Comparison of ENCODE assay signal across 9 mouse cellular contexts in genomic region chr10:94976329-94976728, GRCm38 (mm10). TPM values are rescaled to one million over a fixed set of nuclear protein-coding genes. Genes with fewer than 3 reads are reported as not detected.
DNase-seq lines count a peak whose midpoint lies in the region; ATAC-seq and TF ChIP-seq lines count a peak whose summit lies in the region.
"Had no signal": no experiment of that assay in that cellular context is flagged by ENCODE, and none has a peak within 500 bp of the region (broad histone marks: within the 10 kb centered on the region; RNA-seq: fewer than 3 reads in every experiment).

No protein-coding gene starts in this region.

- no peak for TF ChIP-seq POLR2A in cortical plate, adult 2 months (IDR thresholded peaks at IDR 0.05; ENCODE audit: extremely low read depth, insufficient read depth, low read length)

- H3K27ac ChIP-seq in forebrain, embryonic 10.5 days: no peak overlapping the region
- no peak overlapping the region for H3K27ac ChIP-seq in forebrain, embryonic 13.5 days
- H3K27ac ChIP-seq in lung, embryonic 14.5 days (ENCODE audit: low read depth): no peak overlapping the region
- no peak overlapping the region for H3K27ac ChIP-seq in cortical plate, adult 2 months (ENCODE audit: insufficient read depth, low read length)
- no peak overlapping the region for H3K27ac ChIP-seq in stomach, postnatal 0 days (replicated peaks)
- H3K27ac ChIP-seq: liver, embryonic 13.5 days had no signal

- peaks cover 36% of the 10 kb centered on the region for H3K4me1 ChIP-seq in forebrain, embryonic 10.5 days
- peaks cover 26% of the 10 kb centered on the region for H3K4me1 ChIP-seq in forebrain, embryonic 13.5 days
- no peaks in the 10 kb centered on the region for H3K4me1 ChIP-seq in lung, embryonic 14.5 days (ENCODE audit: insufficient read depth)
- H3K4me1 ChIP-seq in cortical plate, adult 2 months (ENCODE audit: control insufficient read depth, insufficient read depth, low read length): no peaks in the 10 kb centered on the region
- no peaks in the 10 kb centered on the region for H3K4me1 ChIP-seq in stomach, postnatal 0 days (replicated peaks; ENCODE audit: control insufficient read depth, insufficient read depth)
- H3K4me1 ChIP-seq: liver, embryonic 13.5 days had no signal

- no peak for TF ChIP-seq EP300 in stomach, postnatal 0 days (optimal IDR thresholded peaks at IDR 0.05)

- no peak overlapping the region for H3K4me2 ChIP-seq in forebrain, embryonic 13.5 days
- H3K4me2 ChIP-seq in lung, embryonic 14.5 days: no peak overlapping the region
- H3K4me2 ChIP-seq in stomach, postnatal 0 days (replicated peaks; ENCODE audit: low read depth): no peak overlapping the region
- H3K4me2 ChIP-seq: liver, embryonic 13.5 days had no signal

- H3K4me3 ChIP-seq in forebrain, embryonic 10.5 days: no peak overlapping the region
- H3K4me3 ChIP-seq in forebrain, embryonic 13.5 days: no peak overlapping the region
- no peak overlapping the region for H3K4me3 ChIP-seq in lung, embryonic 14.5 days (ENCODE audit: low read depth, low read length)
- no peak overlapping the region for H3K4me3 ChIP-seq in cortical plate, adult 2 months (ENCODE audit: insufficient read depth, low read length)
- H3K4me3 ChIP-seq in stomach, postnatal 0 days (ENCODE audit: low read depth, low read length): no peak overlapping the region
- H3K4me3 ChIP-seq: liver, embryonic 13.5 days had no signal

- no peak for ATAC-seq in forebrain, embryonic 13.5 days
- ATAC-seq in lung, embryonic 14.5 days (ENCODE audit: insufficient read depth): no peak
- no peak for ATAC-seq in stomach, postnatal 0 days (ENCODE audit: low FRiP score, low TSS enrichment)

- no peaks in the 10 kb centered on the region; the same call in 1 of the 2 replicates for H3K9me3 ChIP-seq in forebrain, embryonic 10.5 days
- no peaks in the 10 kb centered on the region for H3K9me3 ChIP-seq in forebrain, embryonic 13.5 days (replicated peaks)
- H3K9me3 ChIP-seq in lung, embryonic 14.5 days (ENCODE audit: low read depth, low read length): no peaks in the 10 kb centered on the region
- 0 out of 2 replicates have a peak, but pooled peaks cover 3% of the 10 kb centered on the region for H3K9me3 ChIP-seq in stomach, postnatal 0 days (ENCODE audit: control insufficient read depth, low read length)
- H3K9me3 ChIP-seq: liver, embryonic 13.5 days had no signal

- WGBS in forebrain, embryonic 10.5 days: 65% methylated on average over 5 of the region's 5 CpGs
- 61% methylated on average over 5 of the region's 5 CpGs for WGBS in forebrain, embryonic 13.5 days
- 60% methylated on average over 5 of the region's 5 CpGs for WGBS in lung, embryonic 14.5 days
- WGBS in stomach, postnatal 0 days: 56% methylated on average over 5 of the region's 5 CpGs

- DNase-seq in forebrain, embryonic 10.5 days (ENCODE audit: extremely low spot score, low spot score): peak; percentile 31
- DNase-seq in lung, embryonic 14.5 days: peak; percentile 51
- DNase-seq in lung, adult 18-20 months: no peak
- no peak for DNase-seq in stomach, postnatal 0 days (ENCODE audit: low spot score)
- DNase-seq in layer of hippocampus, postnatal 36 days: no peak
- DNase-seq in adrenal gland, adult 8-10 months: no peak
- DNase-seq: liver, embryonic 13.5 days had no signal

- H3K27me3 ChIP-seq in forebrain, embryonic 10.5 days (ENCODE audit: poor library complexity, severe bottlenecking): no peaks in the 10 kb centered on the region
- 0 out of 2 replicates have a peak, but pooled peaks cover 6% of the 10 kb centered on the region for H3K27me3 ChIP-seq in forebrain, embryonic 13.5 days
- no peaks in the 10 kb centered on the region for H3K27me3 ChIP-seq in lung, embryonic 14.5 days (ENCODE audit: insufficient read depth, low read length)
- H3K27me3 ChIP-seq in stomach, postnatal 0 days (ENCODE audit: control insufficient read depth, insufficient read depth, low read length): no peaks in the 10 kb centered on the region

- H3K36me3 ChIP-seq in forebrain, embryonic 10.5 days (replicated peaks): no peaks in the 10 kb centered on the region
- H3K36me3 ChIP-seq in forebrain, embryonic 13.5 days (ENCODE audit: poor library complexity, severe bottlenecking): no peaks in the 10 kb centered on the region
- no peaks in the 10 kb centered on the region for H3K36me3 ChIP-seq in lung, embryonic 14.5 days (ENCODE audit: insufficient read depth)
- no peaks in the 10 kb centered on the region for H3K36me3 ChIP-seq in stomach, postnatal 0 days (ENCODE audit: control insufficient read depth, insufficient read depth, low read length)
- H3K36me3 ChIP-seq: liver, embryonic 13.5 days had no signal

- no peak overlapping the region for H3K9ac ChIP-seq in forebrain, embryonic 13.5 days
- H3K9ac ChIP-seq in lung, embryonic 14.5 days: no peak overlapping the region
- H3K9ac ChIP-seq in stomach, postnatal 0 days (ENCODE audit: low read length): no peak overlapping the region
- H3K9ac ChIP-seq: liver, embryonic 13.5 days had no signal

- TF ChIP-seq CTCF in lung, embryonic 14.5 days (IDR thresholded peaks at IDR 0.05; ENCODE audit: low read depth): peak; percentile 59
- 0 out of 2 replicates have a peak, but pooled peaks have one; percentile 10 for TF ChIP-seq CTCF in cortical plate, adult 2 months (IDR thresholded peaks at IDR 0.05; ENCODE audit: extremely low read depth, insufficient read depth, low read length)
- TF ChIP-seq CTCF in stomach, postnatal 0 days (IDR thresholded peaks at IDR 0.05; ENCODE audit: low read depth): peak; percentile 53

RNA-seq across cellular contexts. Expression of gene Plxnc1, which starts 31.7 kb away (rescaled TPM):
- 1.8 and 2.1 TPM in 2 replicates for polyA plus RNA-seq in forebrain, embryonic 10.5 days (2016; fragmentation: Nextera tagmentation; extraction: Ambion mirVana)
- 7.2 and 8.3 TPM in 2 replicates for polyA plus RNA-seq in forebrain, embryonic 13.5 days (2015; fragmentation: Nextera tagmentation; extraction: Ambion mirVana)
- 10.9 and 11.7 TPM in 2 replicates for polyA plus RNA-seq in lung, embryonic 14.5 days (2014; fragmentation: Nextera tagmentation; extraction: Ambion mirVana)
- 13.6 and 14.0 TPM in 2 replicates for polyA plus RNA-seq in cortical plate, adult 2 months (2012; rRNA removed)
- 0.67 and 1.0 TPM in 2 replicates for polyA plus RNA-seq in stomach, postnatal 0 days (2015; fragmentation: Nextera tagmentation; extraction: Ambion mirVana)
- total RNA-seq in layer of hippocampus, postnatal 36 days (2021): 10 to 100 TPM; 32.6 to 33.5 TPM
- total RNA-seq in adrenal gland, adult 8-10 months (2022): 10 to 100 TPM in 2 of 4 experiments, 1 to 10 TPM in 2; 1.5 to 30.4 (median 13.9) TPM

Comparison
In these comparisons a context has a peak if more than half of its experiments do, and no peak if none do; other contexts are left out.
1. DNase-seq: peak in forebrain, embryonic 10.5 days (single experiment) and lung, embryonic 14.5 days (single experiment); none in lung, adult 18-20 months (0 of 2), stomach, postnatal 0 days (single experiment), layer of hippocampus, postnatal 36 days (0 of 2) and adrenal gland, adult 8-10 months (single experiment).
2. Peak in every context shown above with its lines, with median percentiles within 50 percentile points of each other: CTCF ChIP-seq.